Mouse (Mus musculus) E14TG2a.4 (cell line): ENCODE results near the gene Nipal4.

ENCODE experiments used
- CTCF ChIP-seq: conservative IDR thresholded peaks from 2 replicates; pipeline ENCODE4 v1.5.1; 2014; ENCODE audit warnings: low read length
- NANOG ChIP-seq: IDR thresholded peaks from 2 replicates; pipeline ENCODE4 v1.6.1; 2014; ENCODE audit warnings: borderline replicate concordance, low read length, mixed read lengths
- POU5F1 ChIP-seq: IDR thresholded peaks from 2 replicates; pipeline ENCODE4 v1.6.1; 2014; ENCODE audit warnings: low read length, borderline replicate concordance

- TF ChIP-seq CTCF (no peak), POU5F1 (no peak), NANOG (no peak)
Measured at GRCm38 (mm10) chr11:46209884-46210283, 43.6 kb upstream of the Nipal4 start.
